Mouse (Mus musculus) limb, embryonic 12.5 days (tissue): ENCODE data around the gene Ephb3. TPM values are rescaled to one million over a fixed set of nuclear protein-coding genes. Genes with fewer than 3 reads are reported as not detected.

Experiments used
- ATAC-seq: fragments of 200-750 bp; cut with Nextera tagmentation; 2 replicates; pipeline ENCODE4 v1.8.0; 2017; ENCODE audit warnings: low read depth, moderate TSS enrichment; ENCODE audit not compliant: insufficient number of reproducible peaks, insufficient read depth, low FRiP score, low TSS enrichment
- H3K27ac ChIP-seq: fragments of 300-500 bp; sonication (generic); 2 replicates; pipeline ENCODE4 v1.5.1; 2016; ENCODE audit warnings: mild to moderate bottlenecking, moderate library complexity
- H3K27me3 ChIP-seq: fragments of 300-500 bp; sonication (generic); 2 replicates; pipeline ENCODE4 v1.6.1; 2016; ENCODE audit warnings: mild to moderate bottlenecking, moderate library complexity
- H3K36me3 ChIP-seq: fragments of 300-500 bp; sonication (generic); 2 replicates; pipeline ENCODE4 v1.6.1; 2016; ENCODE audit warnings: mild to moderate bottlenecking, moderate library complexity
- H3K4me1 ChIP-seq: fragments of 300-500 bp; sonication (generic); replicated peaks from 2 replicates; pipeline ENCODE4 v1.6.1; 2016
- H3K4me2 ChIP-seq: fragments of 300-500 bp; sonication (generic); 2 replicates; pipeline ENCODE4 v1.6.1; 2016; ENCODE audit warnings: mild to moderate bottlenecking, moderate library complexity
- H3K4me3 ChIP-seq: fragments of 300-500 bp; sonication (generic); replicated peaks from 2 replicates; pipeline ENCODE4 v1.5.1; 2016; ENCODE audit warnings: mild to moderate bottlenecking
- H3K9ac ChIP-seq: fragments of 300-500 bp; sonication (generic); replicated peaks from 2 replicates; pipeline ENCODE4 v1.6.1; 2016; ENCODE audit warnings: mild to moderate bottlenecking, moderate library complexity
- H3K9me3 ChIP-seq: fragments of 300-500 bp; sonication (generic); 2 replicates; pipeline ENCODE4 v1.6.1; 2016; ENCODE audit warnings: mild to moderate bottlenecking, moderate library complexity
- WGBS: fragments of 180-500 bp; shearing (Covaris S2); methylation state at CpG from one replicate; pipeline ENCODE4 v1.1.7; 2016; 5-methylcytosine and 5-hydroxymethylcytosine counted together
- polyA plus RNA-seq: library from polyadenylated mRNA; unstranded; fragments of >200 nt; fragmentation: Nextera tagmentation; extraction: Ambion mirVana; gene quantifications from 2 replicates; pipeline ENCODE4 v1.2.1, GENCODE M21; 2016

The Ephb3 gene
- polyA plus RNA-seq, 1 experiment from 2014 or later: 55.4 TPM

DNA sequence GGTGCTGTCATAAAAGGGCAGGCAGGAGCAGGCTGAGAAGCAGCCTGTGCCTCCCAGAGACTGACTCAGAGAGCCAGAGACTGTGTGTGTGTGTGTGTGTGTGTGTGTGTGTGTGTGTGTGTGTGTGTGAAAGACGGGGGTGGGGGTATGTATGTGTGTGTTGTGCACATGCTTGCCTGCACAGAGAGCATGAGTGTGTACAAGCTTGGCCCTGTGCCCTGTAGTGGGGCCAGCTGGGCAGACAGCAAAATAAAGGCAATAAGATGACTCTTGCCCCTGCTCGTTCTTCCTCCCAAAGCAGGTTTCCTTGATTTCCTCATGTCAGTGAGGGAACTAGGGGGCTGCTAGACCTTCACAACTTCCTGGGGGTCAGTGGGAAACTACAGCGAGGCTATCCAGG, 18.5 kb downstream of the Ephb3 start:
- H3K27me3 ChIP-seq: no peaks in the 10 kb centered on the region
- H3K4me3 ChIP-seq: no peak overlapping the region
- H3K9me3 ChIP-seq: no peaks in the 10 kb centered on the region
- 0 out of 2 replicates have a peak overlapping the region, but pooled peaks have one; percentile 8 for H3K9ac ChIP-seq
- H3K36me3 ChIP-seq: peaks cover 69% of the 10 kb centered on the region
- no peak overlapping the region for H3K4me2 ChIP-seq
- H3K4me1 ChIP-seq: peaks cover 33% of the 10 kb centered on the region
- no peak overlapping the region; the same call in 1 of the 2 replicates for H3K27ac ChIP-seq
- ATAC-seq: no peak
- WGBS: 80% methylated on average over 2 of the region's 3 CpGs

DNA sequence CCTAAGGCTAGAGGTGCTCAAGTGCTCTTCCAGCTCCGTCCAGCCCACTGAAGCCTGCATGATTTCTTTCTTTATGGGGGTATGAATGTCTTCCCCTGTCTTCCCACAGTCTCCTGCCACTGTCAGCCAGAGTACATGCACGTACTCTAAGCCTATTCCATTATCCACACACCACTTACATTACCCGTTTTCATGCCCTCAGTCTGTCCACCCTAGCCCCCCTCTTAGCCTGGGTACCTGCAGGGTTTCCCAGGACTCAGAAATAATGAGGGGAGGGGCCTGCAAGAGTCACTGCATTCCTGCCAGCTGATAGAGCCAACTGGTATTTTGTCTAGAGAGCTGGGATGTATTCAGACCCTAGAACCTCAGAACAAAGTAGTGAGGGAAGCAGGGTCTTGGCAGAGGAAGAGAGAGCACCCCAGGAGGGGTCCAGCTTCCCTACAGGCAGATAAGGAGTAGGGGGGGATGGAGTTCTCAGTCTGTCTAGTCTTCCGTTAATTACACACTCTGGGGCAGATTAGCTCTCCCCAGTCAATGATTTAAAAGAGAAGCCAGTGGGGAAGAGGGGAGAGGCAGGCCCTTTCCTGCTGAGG, 20.2 kb downstream of the Ephb3 start:
- H3K36me3 ChIP-seq: peaks cover 52% of the 10 kb centered on the region
- H3K27me3 ChIP-seq: no peaks in the 10 kb centered on the region
- H3K4me2 ChIP-seq: no peak overlapping the region
- H3K4me1 ChIP-seq: peaks cover 33% of the 10 kb centered on the region
- WGBS: 44% methylated on average over 4 of the region's 4 CpGs
- peak overlapping the region; percentile 50; the same call in 1 of the 2 replicates for H3K27ac ChIP-seq
- H3K9ac ChIP-seq: no peak overlapping the region
- ATAC-seq: no peak
- H3K4me3 ChIP-seq: no peak overlapping the region
- no peaks in the 10 kb centered on the region for H3K9me3 ChIP-seq

DNA sequence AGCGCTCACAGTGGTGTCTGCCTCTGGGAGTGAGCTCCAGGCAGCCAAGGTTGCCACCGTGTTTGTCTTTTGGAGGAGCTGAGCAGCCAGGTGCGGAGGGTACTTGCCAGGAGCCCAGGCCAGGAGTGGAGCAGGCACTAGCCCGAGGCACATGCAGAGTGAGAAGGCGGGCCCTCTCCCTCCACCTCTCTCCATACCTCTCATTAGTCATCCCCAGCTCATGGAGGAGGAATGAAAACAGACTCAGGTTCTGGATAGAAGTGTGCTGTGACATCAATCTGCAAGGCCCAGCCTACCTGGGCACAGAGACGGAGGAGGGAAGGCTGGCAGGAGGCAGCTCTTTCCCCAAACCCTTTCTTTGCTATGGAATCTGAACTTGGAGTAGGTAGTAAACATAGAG, 22.1 kb downstream of the Ephb3 start:
- Histone ChIP-seq H3K4me3 (no peak overlapping the region), H3K9ac (no peak overlapping the region), H3K4me1 (peaks cover 37% of the 10 kb centered on the region), H3K27ac (peak overlapping the region; percentile 37; the same call in 1 of the 2 replicates), H3K27me3 (no peaks in the 10 kb centered on the region), H3K9me3 (no peaks in the 10 kb centered on the region), H3K36me3 (peaks cover 33% of the 10 kb centered on the region), H3K4me2 (no peak overlapping the region)
- ATAC-seq: no peak
- WGBS: 64% methylated on average over 6 of the region's 6 CpGs

DNA sequence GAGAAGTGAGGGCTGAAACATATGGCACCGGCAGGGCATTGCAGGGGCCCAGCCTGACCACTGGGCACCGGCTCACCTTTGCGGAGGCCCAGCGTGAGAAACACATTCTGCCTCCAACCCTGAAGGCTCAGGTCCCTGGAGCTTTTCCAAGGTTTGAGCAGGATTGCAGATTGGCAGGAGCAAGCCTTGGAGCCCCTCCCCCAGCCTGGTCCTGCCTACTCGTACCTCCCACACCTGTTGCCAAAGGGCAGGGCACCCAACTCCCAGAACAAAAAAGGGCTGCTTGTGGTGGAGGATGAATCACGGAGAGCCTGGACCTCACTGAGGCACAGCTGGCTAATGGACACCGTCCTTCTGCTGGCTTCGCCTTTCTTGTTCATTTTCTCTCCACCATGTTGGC, 30.6 kb downstream of the Ephb3 start:
- no peak for ATAC-seq
- no peak overlapping the region for H3K9ac ChIP-seq
- H3K4me2 ChIP-seq: no peak overlapping the region
- no peaks in the 10 kb centered on the region for H3K36me3 ChIP-seq
- 57% methylated on average over 8 of the region's 8 CpGs for WGBS
- no peaks in the 10 kb centered on the region for H3K9me3 ChIP-seq
- no peak overlapping the region for H3K4me3 ChIP-seq
- no peaks in the 10 kb centered on the region; the same call in 1 of the 2 replicates for H3K27me3 ChIP-seq
- no peak overlapping the region for H3K27ac ChIP-seq
- H3K4me1 ChIP-seq: peaks cover 56% of the 10 kb centered on the region

DNA sequence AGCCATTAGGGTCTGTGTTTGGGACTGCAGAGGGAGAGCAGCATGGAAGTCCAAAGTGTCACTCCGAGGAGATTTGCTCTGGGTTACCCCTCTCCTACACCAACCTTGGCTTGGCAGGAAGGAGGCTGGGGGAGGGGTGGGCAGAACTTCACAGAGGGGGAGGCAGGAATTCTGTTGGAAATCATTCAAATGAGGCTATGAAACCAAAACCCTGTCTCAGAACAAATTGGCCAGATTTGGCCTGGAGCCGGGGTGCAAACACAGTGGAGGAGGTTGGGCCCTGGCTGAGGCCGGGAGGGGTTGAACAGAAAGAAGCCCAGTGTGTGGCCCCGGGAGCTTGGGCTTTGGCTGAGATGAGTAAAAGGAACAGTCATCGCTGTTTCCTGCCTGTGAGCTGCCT, 34.2 kb downstream of the Ephb3 start:
- no peak overlapping the region for H3K9ac ChIP-seq
- peak overlapping the region; percentile 22 for H3K4me2 ChIP-seq
- peak overlapping the region; percentile 73 for H3K27ac ChIP-seq
- no peaks in the 10 kb centered on the region for H3K9me3 ChIP-seq
- no peaks in the 10 kb centered on the region; the same call in 1 of the 2 replicates for H3K27me3 ChIP-seq
- 14% methylated on average over 5 of the region's 5 CpGs for WGBS
- peaks cover 70% of the 10 kb centered on the region for H3K4me1 ChIP-seq
- ATAC-seq: no peak
- no peaks in the 10 kb centered on the region for H3K36me3 ChIP-seq
- no peak overlapping the region for H3K4me3 ChIP-seq

DNA sequence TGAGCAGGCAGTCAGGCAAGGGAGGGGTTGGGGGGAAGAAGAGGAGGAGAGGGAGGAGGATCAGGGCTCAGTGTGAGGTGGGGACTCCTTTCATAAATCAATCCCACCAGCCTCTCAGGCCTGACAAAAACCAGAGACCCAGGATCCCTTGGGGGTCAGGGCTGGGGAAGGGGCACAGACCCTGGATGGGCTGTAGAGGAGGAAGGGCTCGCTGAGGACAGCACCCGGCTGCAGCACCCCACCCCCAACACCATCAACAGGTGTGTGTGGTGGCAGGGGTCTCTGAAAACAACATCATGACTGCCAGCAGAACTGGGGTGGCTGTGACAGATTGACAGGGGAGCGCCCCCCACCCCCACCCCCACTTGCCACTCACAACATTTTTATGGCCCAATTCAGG, 36.0 kb downstream of the Ephb3 start:
- Histone ChIP-seq H3K27ac (peak overlapping the region; percentile 73), H3K27me3 (no peaks in the 10 kb centered on the region), H3K4me1 (peaks cover 79% of the 10 kb centered on the region), H3K36me3 (no peaks in the 10 kb centered on the region), H3K4me2 (peak overlapping the region; percentile 18), H3K9me3 (no peaks in the 10 kb centered on the region), H3K4me3 (no peak overlapping the region), H3K9ac (0 out of 2 replicates have a peak overlapping the region, but pooled peaks have one; percentile 8)
- ATAC-seq: peak; percentile 37; the same call in 1 of the 2 replicates
- 2% methylated on average over 3 of the region's 3 CpGs for WGBS

DNA sequence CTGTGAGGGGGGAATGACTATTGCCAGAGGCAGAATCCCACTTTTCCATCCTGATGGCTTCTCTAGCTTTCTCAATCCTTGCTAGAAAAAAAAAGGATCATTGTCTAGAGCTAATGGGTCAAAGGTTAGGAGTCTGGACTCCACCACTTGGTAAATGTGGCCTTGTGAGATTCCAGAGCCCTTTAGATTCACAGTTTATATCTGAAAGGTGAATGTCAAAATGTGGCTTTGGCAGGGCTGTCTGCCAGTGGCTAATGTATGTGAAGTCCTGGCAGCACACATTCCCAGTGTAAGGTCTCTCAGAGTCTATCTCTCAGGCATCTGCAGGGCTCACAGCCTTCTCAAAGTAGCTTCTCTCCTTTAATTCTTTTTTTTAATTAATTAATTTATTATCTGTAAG, 36.5 kb downstream of the Ephb3 start:
- Histone ChIP-seq H3K4me1 (peaks cover 84% of the 10 kb centered on the region), H3K4me3 (no peak overlapping the region), H3K36me3 (no peaks in the 10 kb centered on the region), H3K9me3 (no peaks in the 10 kb centered on the region), H3K27me3 (no peaks in the 10 kb centered on the region), H3K4me2 (peak overlapping the region; percentile 18; the same call in 1 of the 2 replicates), H3K27ac (peak overlapping the region; percentile 73), H3K9ac (no peak overlapping the region)
- ATAC-seq: no peak

DNA sequence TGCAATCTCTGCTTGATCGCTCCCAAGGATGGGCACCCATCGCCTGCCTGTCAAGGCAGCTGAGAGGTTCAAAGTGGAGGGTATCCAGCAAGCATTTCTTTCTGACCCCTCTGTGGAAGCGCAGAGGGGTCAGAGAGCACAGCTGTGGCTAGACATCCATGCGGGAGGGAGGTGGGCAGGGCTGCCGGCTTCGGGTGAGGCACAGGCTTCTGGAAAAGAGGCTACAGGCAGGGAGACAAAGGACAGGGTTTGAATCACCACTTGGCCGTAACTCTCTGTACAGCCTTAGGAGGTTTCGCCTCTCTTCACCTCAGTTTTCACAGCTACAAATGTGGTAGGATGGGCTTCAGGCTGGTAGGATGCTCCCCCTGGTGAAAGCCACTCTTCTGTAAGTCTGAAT, 38.4 kb downstream of the Ephb3 start:
- Histone ChIP-seq H3K4me2 (no peak overlapping the region), H3K27me3 (no peaks in the 10 kb centered on the region), H3K36me3 (no peaks in the 10 kb centered on the region), H3K4me3 (no peak overlapping the region), H3K4me1 (peaks cover 99% of the 10 kb centered on the region), H3K27ac (no peak overlapping the region; the same call in 1 of the 2 replicates), H3K9me3 (no peaks in the 10 kb centered on the region), H3K9ac (no peak overlapping the region)
- WGBS: 24% methylated on average over 8 of the region's 8 CpGs
- no peak for ATAC-seq

DNA sequence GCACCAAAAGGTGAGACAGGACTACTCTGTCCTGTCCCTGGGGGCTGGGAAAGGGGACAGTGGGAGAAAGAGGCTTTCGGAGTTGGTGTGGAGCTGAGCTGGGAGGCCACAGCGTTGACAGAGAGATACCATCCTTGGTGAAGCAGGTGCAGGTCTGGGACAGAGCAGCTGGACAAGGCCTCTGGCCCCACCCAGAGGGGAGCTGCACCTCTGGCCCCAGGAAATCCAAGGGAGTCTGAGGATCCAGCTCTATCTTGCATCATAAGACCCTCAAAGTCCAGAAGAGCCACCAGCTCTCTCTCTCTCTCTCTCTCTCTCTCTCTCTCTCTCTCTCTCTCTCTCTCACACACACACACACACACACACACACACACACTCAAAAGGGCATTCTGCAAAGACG, 40.2 kb downstream of the Ephb3 start:
- no peaks in the 10 kb centered on the region for H3K27me3 ChIP-seq

DNA sequence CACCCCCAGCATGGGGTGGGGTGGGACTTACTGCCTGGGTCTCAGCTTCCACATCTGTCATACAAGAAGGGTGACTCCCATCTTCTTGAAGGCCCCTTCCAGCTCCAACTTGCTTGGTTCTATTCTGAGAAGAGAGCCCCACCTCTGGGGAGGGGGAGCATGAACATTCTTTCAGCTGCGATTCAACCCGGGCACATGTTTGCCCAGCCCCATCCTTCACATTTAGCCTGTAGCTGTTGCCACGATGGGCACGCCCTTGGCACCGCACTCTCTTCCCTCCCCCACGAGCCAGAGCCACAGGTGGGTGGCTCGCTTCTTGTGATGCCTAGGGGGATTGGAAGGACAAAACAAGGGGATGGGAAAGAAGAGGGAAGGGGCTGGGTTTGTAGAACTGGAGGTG, 40.8 kb downstream of the Ephb3 start:
- Histone ChIP-seq H3K9ac (no peak overlapping the region), H3K4me3 (no peak overlapping the region), H3K9me3 (no peaks in the 10 kb centered on the region), H3K27ac (peak overlapping the region; percentile 72), H3K4me2 (no peak overlapping the region; the same call in 1 of the 2 replicates), H3K4me1 (peaks cover 93% of the 10 kb centered on the region), H3K27me3 (no peaks in the 10 kb centered on the region), H3K36me3 (no peaks in the 10 kb centered on the region)
- WGBS: 14% methylated on average over 7 of the region's 7 CpGs
- no peak for ATAC-seq

More for the DNA sequence above, 40.2 kb downstream of the Ephb3 start:
- H3K4me3 ChIP-seq: no peak overlapping the region
- no peaks in the 10 kb centered on the region for H3K9me3 ChIP-seq
- H3K27ac ChIP-seq: no peak overlapping the region
- H3K9ac ChIP-seq: no peak overlapping the region
- H3K4me1 ChIP-seq: peaks cover 96% of the 10 kb centered on the region
- ATAC-seq: no peak
- 61% methylated on average over 3 of the region's 3 CpGs for WGBS
- H3K4me2 ChIP-seq: no peak overlapping the region
- H3K36me3 ChIP-seq: no peaks in the 10 kb centered on the region

DNA sequence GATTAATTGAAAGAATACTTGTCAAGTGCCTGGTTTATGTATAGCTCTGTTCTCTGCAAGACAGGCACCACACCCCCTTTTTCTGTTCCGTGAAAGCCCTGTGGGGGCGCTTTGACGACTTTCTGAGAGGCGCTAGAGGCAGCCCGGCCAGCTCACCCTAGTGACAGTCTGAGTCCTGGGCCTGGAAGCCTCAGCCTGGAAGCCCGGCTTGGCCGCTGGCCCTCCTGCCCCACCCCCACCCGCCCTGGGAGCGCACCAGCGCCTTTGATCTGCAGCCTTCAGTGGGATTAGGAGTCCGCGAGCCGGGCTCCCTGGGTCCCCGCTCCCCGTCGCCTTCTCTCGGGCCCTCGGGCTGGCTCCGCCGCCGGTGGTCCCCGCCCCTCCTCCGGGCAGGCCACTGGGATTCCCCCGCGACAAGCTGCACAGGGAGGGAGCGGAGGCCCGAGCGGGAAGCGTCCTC, 41.4 kb downstream of the Ephb3 start:
- H3K4me1 ChIP-seq: peaks cover 91% of the 10 kb centered on the region
- H3K27ac ChIP-seq: peak overlapping the region; percentile 87
- H3K9ac ChIP-seq: peak overlapping the region; percentile 65
- H3K36me3 ChIP-seq: no peaks in the 10 kb centered on the region
- H3K4me2 ChIP-seq: peak overlapping the region; percentile 89
- ATAC-seq: peak; percentile 63
- H3K27me3 ChIP-seq: no peaks in the 10 kb centered on the region
- no peaks in the 10 kb centered on the region for H3K9me3 ChIP-seq
- WGBS: under 1% methylated on average over 29 of the region's 29 CpGs
- peak overlapping the region; percentile 43 for H3K4me3 ChIP-seq
